ENCODE assay signal across 15 mouse cellular contexts in genomic region chr12:36666771-36667170, GRCm38 (mm10).
DNase-seq lines count a peak whose midpoint lies in the region; ATAC-seq lines count a peak whose summit lies in the region.
"Had no signal": no experiment of that assay in that cellular context is flagged by ENCODE, and none has a peak within 500 bp of the region (broad histone marks: within the 10 kb centered on the region; RNA-seq: fewer than 3 reads in every experiment).

No protein-coding gene starts in this region.

- H3K27ac ChIP-seq in forebrain, embryonic 15.5 days (replicated peaks), result peak overlapping the region; percentile 53
- no peak overlapping the region for H3K27ac ChIP-seq in forebrain, embryonic 11.5 days (ENCODE audit: low read depth, low read length)
- H3K27ac ChIP-seq in midbrain, embryonic 12.5 days (replicated peaks), result 0 out of 2 replicates have a peak overlapping the region, but pooled peaks have one; percentile 56
- no peak overlapping the region for H3K27ac ChIP-seq in midbrain, embryonic 10.5 days (replicated peaks)
- H3K27ac ChIP-seq in hindbrain, embryonic 15.5 days (replicated peaks), result peak overlapping the region; percentile 63

- peak; percentile 78 for ATAC-seq in forebrain, embryonic 15.5 days (replicated peaks)
- ATAC-seq in forebrain, embryonic 11.5 days (replicated peaks; ENCODE audit: low FRiP score), result no peak
- ATAC-seq in midbrain, embryonic 12.5 days (ENCODE audit: low FRiP score, low read depth), result 0 out of 2 replicates have a peak, but pooled peaks have one; percentile 17
- no peak; the same call in 1 of the 2 replicates for ATAC-seq in hindbrain, embryonic 15.5 days (ENCODE audit: low FRiP score, low read depth)

- H3K4me3 ChIP-seq in forebrain, embryonic 15.5 days, result no peak overlapping the region
- no peak overlapping the region for H3K4me3 ChIP-seq in forebrain, embryonic 11.5 days (ENCODE audit: low read depth, low read length)
- no peak overlapping the region for H3K4me3 ChIP-seq in midbrain, embryonic 12.5 days
- no peak overlapping the region for H3K4me3 ChIP-seq in midbrain, embryonic 10.5 days
- H3K4me3 ChIP-seq in hindbrain, embryonic 15.5 days, result no peak overlapping the region

- DNase-seq in forebrain, embryonic 11.5 days (ENCODE audit: low spot score), result no peak
- no peak for DNase-seq in midbrain, embryonic 10.5 days (ENCODE audit: low spot score)
- peak; percentile 27 for DNase-seq in retina, postnatal 1 day
- no peak for DNase-seq in liver
- DNase-seq in embryo, embryonic 10 days (ENCODE audit: low spot score), result no peak
- DNase-seq: cerebellum, adult 11 months; cerebellum, postnatal 25 days; gastrocnemius, postnatal 25 days; heart, postnatal 36 days; kidney, adult 11 months; layer of hippocampus, postnatal 36 days had no signal

- no peak overlapping the region for H3K9ac ChIP-seq in forebrain, embryonic 15.5 days (replicated peaks)
- H3K9ac ChIP-seq in forebrain, embryonic 11.5 days (ENCODE audit: low read length), result no peak overlapping the region
- H3K9ac ChIP-seq in midbrain, embryonic 12.5 days (replicated peaks), result no peak overlapping the region
- H3K9ac ChIP-seq in hindbrain, embryonic 15.5 days, result no peak overlapping the region

- WGBS in forebrain, embryonic 15.5 days, result 33% methylated on average over 6 of the region's 6 CpGs
- WGBS in forebrain, embryonic 11.5 days, result 71% methylated on average over 6 of the region's 6 CpGs
- WGBS in midbrain, embryonic 12.5 days, result 46% methylated on average over 6 of the region's 6 CpGs
- 62% methylated on average over 6 of the region's 6 CpGs for WGBS in midbrain, embryonic 10.5 days
- 26% methylated on average over 6 of the region's 6 CpGs for WGBS in hindbrain, embryonic 15.5 days

- H3K4me1 ChIP-seq in forebrain, embryonic 15.5 days, result peaks cover 7% of the 10 kb centered on the region; the same call in 1 of the 2 replicates
- no peaks in the 10 kb centered on the region for H3K4me1 ChIP-seq in forebrain, embryonic 11.5 days (replicated peaks; ENCODE audit: control insufficient read depth, insufficient read depth, low read length)
- peaks cover 4% of the 10 kb centered on the region; the same call in 1 of the 2 replicates for H3K4me1 ChIP-seq in midbrain, embryonic 12.5 days
- peaks cover 8% of the 10 kb centered on the region for H3K4me1 ChIP-seq in midbrain, embryonic 10.5 days
- peaks cover 5% of the 10 kb centered on the region for H3K4me1 ChIP-seq in hindbrain, embryonic 15.5 days (replicated peaks)

- H3K27me3 ChIP-seq in forebrain, embryonic 15.5 days, result no peaks in the 10 kb centered on the region
- H3K27me3 ChIP-seq in forebrain, embryonic 11.5 days (ENCODE audit: control insufficient read depth, insufficient read depth, low read length), result no peaks in the 10 kb centered on the region
- no peaks in the 10 kb centered on the region for H3K27me3 ChIP-seq in midbrain, embryonic 12.5 days
- H3K27me3 ChIP-seq in midbrain, embryonic 10.5 days (ENCODE audit: low read depth, poor library complexity, severe bottlenecking), result no peaks in the 10 kb centered on the region
- H3K27me3 ChIP-seq in hindbrain, embryonic 15.5 days, result no peaks in the 10 kb centered on the region

- H3K4me2 ChIP-seq in forebrain, embryonic 15.5 days (replicated peaks), result no peak overlapping the region
- no peak overlapping the region for H3K4me2 ChIP-seq in forebrain, embryonic 11.5 days (ENCODE audit: low read depth, low read length, severe bottlenecking)
- H3K4me2 ChIP-seq in midbrain, embryonic 12.5 days (replicated peaks), result no peak overlapping the region
- no peak overlapping the region for H3K4me2 ChIP-seq in hindbrain, embryonic 15.5 days
- H3K4me2 ChIP-seq: heart, embryonic 11.5 days had no signal

- no peaks in the 10 kb centered on the region for H3K9me3 ChIP-seq in forebrain, embryonic 15.5 days
- H3K9me3 ChIP-seq in forebrain, embryonic 11.5 days (ENCODE audit: control insufficient read depth, low read length), result no peaks in the 10 kb centered on the region
- no peaks in the 10 kb centered on the region for H3K9me3 ChIP-seq in midbrain, embryonic 12.5 days
- no peaks in the 10 kb centered on the region for H3K9me3 ChIP-seq in midbrain, embryonic 10.5 days (replicated peaks)
- H3K9me3 ChIP-seq in hindbrain, embryonic 15.5 days, result no peaks in the 10 kb centered on the region

- H3K36me3 ChIP-seq in forebrain, embryonic 15.5 days, result no peaks in the 10 kb centered on the region
- no peaks in the 10 kb centered on the region for H3K36me3 ChIP-seq in forebrain, embryonic 11.5 days (ENCODE audit: control insufficient read depth, insufficient read depth, low read length)
- no peaks in the 10 kb centered on the region for H3K36me3 ChIP-seq in midbrain, embryonic 12.5 days
- H3K36me3 ChIP-seq in midbrain, embryonic 10.5 days, result no peaks in the 10 kb centered on the region
- no peaks in the 10 kb centered on the region for H3K36me3 ChIP-seq in hindbrain, embryonic 15.5 days

Comparison
In these comparisons a context has a peak if more than half of its experiments do, and no peak if none do; other contexts are left out.
1. ATAC-seq: peak in forebrain, embryonic 15.5 days (single experiment) and midbrain, embryonic 12.5 days (single experiment); none in forebrain, embryonic 11.5 days (single experiment) and hindbrain, embryonic 15.5 days (single experiment).
2. H3K27ac ChIP-seq: peak in forebrain, embryonic 15.5 days (single experiment), midbrain, embryonic 12.5 days (single experiment) and hindbrain, embryonic 15.5 days (single experiment); none in forebrain, embryonic 11.5 days (single experiment) and midbrain, embryonic 10.5 days (single experiment).